Mouse (Mus musculus) neutrophil, adult 5-6 weeks (primary cell): ENCODE measurements around the gene Rnf214. TPM values are rescaled to one million over a fixed set of nuclear protein-coding genes. Genes with fewer than 3 reads are reported as not detected.
"Not testable (repeated sequence)": the region's sequence is repeated elsewhere in the genome, so short reads cannot be mapped to it uniquely, and the experiment has no call there.

Experiments used
- ATAC-seq: fragments of 151-379, 151-347 bp; 2 replicates; pipeline ENCODE4 v1.8.0; 2017; ENCODE audit warnings: mild to moderate bottlenecking, moderate TSS enrichment; ENCODE audit not compliant: insufficient number of reproducible peaks, poor library complexity, low FRiP score, severe bottlenecking; ENCODE audit errors: extremely low read depth
- total RNA-seq: library from RNA; stranded (forward); fragments of 200-1000 nt; gene quantifications from 2 replicates; pipeline ENCODE4 v1.2.3, GENCODE M21; 2017

Gene Rnf214
- total RNA-seq, 1 experiment from 2014 or later, result 48.1 TPM

DNA sequence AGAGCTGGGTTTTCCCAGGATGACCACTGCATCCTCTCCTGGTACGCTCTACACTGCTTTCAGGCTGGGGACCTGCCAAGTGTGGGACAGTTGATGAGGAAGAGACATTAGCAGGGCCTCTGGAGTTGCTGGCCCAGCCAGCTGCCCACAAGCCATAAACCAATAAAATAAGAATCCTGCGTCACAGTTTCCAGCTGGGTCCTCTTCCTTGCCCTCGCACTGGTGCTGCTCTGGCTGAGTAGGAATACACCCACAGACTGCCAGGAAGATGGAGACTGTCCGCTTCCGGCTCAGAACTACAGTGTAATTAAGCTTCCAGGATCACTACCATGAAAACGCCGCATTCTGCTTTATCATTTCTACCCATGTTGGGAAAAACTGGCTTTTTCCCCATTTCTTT lies 44.9 kb downstream of the Rnf214 start:
- no peak for ATAC-seq

DNA sequence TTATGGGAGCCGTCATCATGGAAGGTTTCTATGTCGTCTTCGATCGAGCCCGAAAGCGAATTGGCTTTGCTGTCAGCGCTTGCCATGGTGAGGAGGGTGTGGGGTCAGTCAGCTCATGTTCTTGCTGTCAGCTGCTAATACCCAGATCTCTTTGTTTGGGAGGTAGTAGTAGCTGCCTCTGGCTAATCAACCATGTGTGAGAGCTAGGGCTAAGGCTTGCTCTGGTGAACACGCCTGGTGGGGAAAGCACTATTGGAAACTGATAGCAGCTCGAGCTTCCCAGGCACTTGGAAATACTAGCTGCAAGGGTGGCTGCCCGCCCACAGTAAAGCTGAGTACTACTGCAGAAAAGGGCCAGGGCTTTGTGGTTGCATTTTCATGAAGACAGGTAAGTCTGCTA lies 47.3 kb downstream of the Rnf214 start:
- ATAC-seq, result no peak

DNA sequence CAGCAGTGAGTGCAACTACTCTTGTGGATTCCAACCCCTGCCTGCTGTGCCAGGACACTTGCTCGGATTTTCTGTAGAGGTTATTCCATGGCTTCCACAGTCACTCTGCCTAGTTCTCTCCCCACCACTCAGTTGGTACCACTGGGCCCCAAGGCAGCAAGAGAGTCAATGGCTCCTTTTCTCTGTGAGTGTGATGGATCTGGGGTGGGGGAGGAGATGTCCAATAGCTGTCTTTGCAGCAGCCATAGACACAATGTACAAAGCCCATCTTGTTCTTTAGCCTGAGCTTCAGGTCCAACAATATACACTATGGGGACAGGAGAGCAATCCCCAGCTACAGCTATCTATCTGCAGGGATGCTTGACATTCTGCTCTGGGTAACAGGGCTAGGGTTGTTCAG lies 52.6 kb downstream of the Rnf214 start:
- no peak for ATAC-seq

DNA sequence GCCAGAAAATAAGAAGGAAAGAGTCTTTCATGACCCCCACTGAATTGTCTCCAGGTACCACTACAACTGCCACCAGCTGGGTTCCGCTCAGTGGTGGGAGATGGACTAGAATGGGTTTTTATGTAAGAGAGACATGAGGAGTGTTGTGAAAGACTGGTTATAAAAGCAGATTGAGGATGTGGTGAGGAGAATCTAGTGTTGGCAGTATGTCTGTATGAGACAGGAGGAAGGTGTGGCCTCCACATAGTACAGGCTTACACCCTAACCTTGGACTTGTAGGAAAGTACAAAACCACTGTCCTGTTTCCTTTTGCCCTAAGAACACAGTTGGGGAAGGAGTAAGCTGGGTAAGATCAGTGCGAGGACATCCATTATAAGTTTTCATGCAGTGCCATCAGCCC lies 53.0 kb downstream of the Rnf214 start:
- 0 out of 2 replicates have a peak, but pooled peaks have one; percentile 33 for ATAC-seq

DNA sequence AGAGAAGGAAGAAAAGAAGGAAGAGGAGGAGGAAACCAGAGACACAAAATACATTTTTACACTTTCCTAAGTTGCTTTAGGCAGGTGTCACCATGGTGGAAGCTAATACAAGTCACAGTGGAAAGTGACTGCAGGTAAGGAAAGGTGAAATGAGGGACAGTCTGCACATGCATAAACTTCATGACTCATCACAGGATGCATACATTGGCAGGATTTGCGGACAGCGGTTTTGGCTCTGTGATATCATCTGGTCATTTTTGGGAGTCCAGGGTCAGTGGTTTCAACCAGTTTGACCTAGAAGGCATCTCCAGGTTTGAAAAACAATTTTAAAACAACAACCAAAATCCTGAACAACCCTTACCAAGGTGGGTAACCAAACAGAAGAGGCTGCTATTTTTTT lies 54.9 kb downstream of the Rnf214 start:
- no peak for ATAC-seq

DNA sequence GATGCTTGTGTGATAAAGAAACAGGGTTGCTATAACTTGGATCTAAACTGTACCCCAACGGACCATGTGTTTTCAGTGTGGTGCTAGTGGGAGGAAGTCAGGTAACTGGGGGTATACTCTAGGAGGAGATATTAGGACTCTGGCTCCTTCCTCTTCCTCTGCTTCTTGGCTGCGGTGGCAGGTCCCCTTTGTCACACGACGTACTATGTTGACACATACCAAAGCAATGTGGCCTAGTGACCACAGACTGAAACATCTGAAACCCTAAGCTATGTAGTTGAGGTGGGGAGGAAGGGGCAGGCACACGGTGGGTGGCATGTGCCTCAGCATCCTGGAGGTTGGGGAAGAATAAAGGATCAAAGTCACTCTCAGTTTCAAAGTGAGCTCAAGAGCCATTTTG lies 55.4 kb downstream of the Rnf214 start:
- peak; percentile 49 for ATAC-seq

DNA sequence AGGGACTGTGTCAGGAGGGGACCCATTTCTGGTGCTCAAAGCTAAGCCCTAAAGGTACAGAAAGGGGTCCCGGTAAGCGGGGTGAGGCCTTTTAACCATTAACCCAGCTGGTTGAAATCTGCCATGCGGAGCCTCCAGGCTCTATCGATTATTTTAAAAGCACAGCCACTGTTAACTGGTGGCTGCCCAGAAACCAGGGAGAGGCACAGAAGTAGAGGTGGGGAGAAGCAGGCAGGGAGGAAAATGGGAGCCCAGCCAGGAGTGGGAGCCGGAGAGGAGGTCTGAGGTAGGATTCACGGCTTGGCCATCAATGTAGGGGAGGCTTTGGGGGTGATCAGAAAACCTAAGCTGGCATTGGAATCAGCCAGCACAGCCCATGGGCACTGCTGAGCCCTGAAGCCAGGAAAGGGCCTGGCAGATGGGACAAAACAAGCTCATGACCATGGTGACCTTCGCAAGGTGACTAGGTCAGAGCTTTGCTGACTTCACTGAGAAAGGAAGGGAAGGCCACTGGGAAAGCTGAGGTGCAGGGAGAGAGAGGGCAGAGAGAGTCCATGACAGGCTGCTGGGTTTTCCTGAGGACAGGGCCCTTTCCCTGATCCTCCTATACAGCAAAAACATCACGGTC lies 56.1 kb downstream of the Rnf214 start:
- no peak for ATAC-seq

DNA sequence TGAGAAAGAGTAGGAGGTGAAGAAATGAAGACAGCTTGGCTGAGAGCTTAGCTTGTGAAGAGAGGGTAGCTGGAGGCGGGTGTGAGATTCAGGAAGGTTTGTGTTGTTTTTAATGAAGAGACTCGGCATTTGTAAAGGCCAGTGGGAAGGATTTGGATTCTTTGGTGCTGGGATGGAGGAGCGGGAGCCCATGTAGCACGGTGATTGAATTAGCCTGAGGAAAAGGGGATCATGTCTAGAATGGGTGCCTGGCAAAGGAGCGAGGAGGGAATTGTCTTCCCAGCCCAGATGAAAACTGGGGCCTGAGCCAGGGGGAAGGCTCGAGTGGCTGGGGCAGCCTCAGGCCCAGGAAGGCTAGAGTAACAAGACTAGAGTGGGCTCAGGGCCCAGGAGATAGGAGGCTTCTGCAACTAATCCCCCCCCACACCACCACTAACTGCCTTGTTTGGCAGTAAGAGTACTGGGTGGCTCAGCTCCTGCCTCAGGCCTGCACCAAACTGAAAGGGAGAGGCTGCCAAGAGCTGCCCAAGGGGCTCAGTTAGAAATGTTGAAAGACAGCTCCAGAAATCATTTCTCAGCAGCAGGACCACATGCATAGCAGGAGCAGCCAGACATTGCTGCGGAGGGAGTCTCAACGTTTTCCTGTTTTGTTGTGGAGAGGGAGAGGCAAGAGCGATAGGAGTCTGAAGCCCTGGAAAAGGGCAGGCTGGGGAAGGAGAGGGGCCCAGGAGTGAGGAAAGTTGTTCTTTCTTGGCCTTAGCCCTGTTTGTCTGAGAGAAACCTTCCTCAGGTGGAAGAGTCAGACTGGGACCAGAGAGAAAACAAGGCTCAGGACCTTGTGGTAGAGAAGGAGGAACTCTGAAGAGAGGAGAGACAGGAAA lies 56.9 kb downstream of the Rnf214 start:
- no peak for ATAC-seq

DNA sequence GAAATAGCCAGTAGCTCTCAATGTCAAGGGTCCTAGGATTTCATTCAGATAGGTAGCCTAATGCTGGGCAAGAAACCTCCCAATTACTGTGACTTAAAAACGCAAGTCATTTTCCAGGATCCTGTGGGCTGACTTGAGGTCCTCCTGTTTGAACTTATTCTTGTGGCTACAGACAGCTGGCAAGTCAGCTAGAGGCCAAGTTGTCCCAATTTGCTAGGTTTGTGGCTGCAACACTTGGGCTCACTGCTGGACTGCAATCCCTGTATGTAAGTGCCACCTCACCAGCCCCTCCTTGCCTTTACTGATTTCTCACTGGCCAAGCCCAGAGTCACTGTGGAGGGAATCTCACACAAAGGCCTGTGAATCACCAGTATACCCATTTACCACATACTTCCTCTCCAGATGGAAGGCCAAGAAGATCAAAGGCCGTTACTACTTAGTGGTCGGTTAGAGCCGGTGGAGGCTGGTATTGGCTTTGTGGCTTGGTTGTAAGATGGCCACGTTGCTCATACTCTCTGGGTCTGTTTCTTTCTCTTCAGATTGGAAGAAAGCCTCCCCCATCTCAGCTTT lies 59.7 kb downstream of the Rnf214 start:
- peak; percentile 33 for ATAC-seq

DNA sequence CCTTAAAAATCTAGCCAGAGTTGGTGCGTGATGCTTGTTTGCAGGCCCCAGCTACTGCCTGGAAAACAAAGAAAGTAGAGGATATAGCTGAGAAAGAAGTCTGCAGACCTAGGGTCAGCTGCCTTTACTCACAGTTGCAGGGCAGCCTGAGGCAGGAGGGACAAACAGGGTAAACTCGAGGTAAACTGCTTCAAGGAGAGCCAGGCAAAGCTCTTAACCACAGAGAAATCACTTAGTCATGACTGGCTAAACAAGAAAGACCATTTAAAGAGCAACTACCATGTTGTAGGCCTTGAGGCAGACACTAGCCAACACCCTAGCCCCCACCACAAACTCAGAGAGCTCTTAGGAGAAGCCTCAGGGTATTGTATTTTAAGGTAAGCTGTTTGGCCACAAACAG lies 60.5 kb downstream of the Rnf214 start:
- not testable (repeated sequence) for ATAC-seq

DNA sequence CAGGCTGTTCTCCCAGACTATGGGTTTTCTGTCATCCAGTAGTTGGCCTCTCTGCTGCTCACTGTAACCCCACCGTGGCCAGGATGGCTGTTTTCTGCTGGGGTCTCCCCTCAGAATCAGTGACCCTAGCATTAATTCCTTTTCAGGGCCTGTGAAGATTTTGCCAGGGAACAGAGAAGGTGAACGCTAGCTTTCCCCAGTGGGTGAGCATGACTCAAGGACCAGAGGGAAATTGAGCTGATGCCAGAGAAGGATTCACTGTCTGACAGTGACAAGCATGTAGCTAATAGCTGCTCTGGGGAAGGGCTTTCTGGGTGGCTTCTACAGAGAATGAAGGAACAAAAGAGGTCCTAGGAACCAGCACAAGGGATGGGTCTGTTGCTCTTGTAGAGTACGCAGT lies 61.2 kb downstream of the Rnf214 start:
- ATAC-seq, result no peak

DNA sequence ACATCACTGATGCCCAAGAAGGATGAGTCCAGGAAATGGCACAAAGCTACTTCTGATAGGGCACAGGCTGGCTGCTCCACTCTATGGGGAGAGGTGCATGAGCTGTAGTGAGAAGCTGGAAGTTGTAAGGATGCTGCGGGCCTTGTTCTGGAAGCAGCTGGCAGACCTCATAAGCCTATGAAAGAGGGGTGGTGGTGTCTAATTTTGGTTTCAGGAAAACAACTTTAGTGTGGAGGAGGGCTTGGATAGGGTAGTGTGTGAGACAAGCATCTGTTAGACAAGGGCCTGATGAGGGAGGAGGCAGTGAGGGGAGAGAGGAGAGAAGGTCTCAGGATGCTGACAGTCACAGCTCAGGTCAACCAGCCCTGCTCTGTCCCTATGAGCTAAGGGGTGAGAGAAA lies 62.9 kb downstream of the Rnf214 start:
- ATAC-seq, result no peak

DNA sequence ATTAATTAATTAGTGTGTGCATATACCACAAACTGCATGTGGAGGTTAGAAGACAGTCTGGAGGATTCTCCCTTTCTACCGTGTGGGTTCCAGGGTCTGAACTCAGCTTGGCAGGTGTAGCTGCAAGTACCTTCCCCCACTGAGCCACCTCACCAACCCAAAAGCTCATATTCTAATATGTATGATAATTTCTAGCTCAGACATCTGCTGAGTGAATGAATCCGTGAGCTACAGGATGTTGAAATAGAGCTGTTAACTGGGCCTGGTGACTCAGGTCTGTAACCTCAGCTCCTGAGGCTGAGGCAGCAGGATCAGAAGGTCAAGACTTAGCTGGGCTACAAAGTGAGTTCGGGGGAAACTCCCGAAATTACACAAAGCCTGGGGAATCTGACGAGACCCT lies 63.7 kb downstream of the Rnf214 start:
- no peak for ATAC-seq

DNA sequence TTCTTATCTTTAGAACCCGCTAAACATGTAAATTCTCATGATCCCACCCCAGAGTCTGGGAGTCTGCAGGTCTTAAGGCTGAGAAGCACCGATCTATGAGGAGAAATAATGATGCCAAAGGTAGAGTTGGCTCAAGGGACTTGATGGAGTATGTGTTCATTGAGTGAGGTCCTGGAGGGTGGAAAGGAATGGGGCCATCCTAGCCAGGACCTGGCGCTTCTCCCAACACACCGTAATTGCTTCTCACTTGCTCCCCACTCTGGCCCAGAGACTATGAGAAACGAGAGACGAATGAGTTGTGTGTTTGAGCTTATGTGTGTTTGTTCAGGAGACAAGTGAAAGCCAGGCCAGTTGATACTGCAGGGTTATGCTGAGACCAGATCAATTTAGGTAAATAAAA lies 65.3 kb downstream of the Rnf214 start:
- no peak for ATAC-seq

DNA sequence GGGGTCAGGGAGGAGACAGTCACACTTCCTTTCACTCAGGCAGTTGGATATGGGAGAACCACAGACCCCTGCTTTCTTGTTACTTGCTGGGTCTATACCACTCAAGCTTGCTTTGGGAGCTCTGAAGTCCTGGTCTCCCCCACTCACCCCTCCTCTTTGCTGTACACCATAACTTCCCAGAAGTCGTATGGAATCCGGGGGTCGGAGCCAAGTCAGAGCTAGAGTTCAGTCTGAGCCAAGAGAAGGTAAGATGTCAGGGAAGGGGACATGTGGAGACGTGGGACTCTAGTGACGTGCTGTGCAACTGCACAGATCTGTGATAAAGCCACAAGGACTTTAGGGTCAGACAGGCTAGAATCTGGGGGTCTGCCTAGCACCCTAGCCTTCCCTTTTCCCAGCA lies 66.4 kb downstream of the Rnf214 start:
- no peak for ATAC-seq

DNA sequence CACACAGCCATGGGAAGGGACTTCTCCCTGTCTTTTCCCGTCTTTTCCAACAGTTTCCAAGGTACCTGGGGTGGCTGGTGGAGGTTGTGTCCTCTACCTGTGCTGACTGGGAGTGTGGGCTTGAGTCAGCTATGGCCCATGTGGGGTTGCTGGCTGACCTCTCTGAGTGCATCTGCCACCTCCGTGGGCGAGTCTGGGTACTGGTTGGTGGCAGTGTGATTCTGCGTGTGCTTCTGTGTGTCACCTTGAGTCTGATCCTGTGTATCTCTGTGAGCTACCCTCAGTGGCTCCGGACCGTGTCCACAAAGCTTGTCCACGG lies 66.8 kb downstream of the Rnf214 start:
- ATAC-seq, result no peak

DNA sequence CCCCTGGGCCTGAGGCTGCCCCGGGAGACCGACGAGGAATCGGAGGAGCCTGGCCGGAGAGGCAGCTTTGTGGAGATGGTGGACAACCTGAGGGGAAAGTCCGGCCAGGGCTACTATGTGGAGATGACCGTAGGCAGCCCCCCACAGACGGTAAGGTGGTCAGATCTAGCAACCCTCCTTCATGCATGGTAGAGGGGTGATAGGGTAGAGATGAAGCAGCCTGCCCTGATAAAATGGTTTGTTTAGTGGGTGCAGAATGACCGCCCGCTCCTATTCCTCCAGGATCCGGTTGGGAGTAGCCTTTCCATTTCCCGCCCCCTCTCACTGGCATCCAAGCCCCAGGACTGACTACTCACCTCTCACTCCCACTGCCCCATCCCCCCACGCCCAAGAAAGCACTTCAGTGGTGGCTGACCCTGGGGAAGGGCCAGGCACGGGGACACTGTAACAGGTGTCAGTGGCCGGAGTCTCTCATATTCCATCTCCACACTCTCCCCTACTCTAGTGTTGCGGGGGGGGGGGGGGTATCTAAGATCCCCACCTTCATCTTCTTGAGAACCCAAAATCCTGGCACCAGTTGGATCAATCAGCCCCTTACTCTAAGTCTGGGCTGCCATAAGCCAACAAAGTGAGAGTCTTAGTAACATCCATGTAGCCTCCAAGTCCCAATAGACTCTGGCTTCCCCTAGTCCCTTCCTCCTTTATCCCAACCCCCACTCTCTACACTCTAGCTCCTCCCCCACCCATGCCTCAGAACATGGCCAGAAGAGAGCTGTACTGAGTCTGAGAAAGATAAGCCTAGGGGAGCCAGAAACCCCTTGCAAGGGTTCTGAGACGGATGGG lies 67.4 kb downstream of the Rnf214 start:
- no peak for ATAC-seq

DNA sequence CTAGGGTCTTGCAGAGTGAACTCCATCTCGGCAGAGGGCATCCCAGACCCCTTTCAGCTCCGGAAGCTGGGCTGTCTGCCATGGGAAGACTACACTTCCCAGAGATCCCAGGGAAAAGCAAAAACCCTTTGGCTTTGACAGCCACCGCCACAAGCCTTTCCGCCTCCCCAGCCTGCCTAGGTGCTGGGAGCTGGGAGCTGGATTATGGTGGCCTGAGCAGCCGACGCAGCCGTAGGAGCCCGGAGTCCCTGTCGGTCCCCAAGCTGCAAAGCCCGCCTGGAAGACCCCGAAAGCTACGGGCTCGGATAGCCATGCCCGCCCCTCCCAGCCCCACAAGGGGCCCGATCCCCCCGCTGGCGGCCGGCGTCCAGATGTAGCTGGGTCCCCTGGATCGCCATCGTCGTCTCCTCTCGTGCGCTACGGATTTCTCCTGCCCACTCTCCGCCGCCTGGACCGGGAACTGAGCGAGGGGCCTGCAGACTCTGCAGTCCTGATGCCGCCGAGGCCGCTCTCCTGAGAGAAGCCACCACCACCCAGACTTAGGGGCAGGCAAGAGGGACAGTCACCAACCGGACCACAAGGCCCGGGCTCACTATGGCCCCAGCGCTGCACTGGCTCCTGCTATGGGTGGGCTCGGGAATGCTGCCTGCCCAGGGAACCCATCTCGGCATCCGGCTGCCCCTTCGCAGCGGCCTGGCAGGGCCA lies 68.1 kb downstream of the Rnf214 start, which contains the start of gene Bace1:
Gene Bace1 (plus strand): TSS at position 147 of the 705 bp plus-strand sequence.
- no peak; the same call in 1 of the 2 replicates for ATAC-seq

DNA sequence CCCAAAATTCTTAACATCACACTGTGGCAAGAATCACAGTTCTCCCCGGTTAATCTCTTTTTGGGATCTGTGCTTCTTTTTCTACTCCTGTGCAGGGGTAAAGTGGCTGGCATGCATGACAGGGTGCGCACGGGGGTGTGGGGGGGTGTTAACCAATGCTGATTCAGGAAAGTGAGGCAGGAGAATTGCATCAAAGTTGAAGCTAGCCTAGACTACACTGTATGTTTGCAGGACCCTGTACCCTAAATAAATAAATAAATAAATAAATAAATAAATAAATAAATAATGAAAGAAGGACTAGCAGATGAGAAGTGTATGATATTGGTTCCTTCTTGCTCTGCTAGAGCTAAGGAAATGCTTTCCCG lies 68.7 kb downstream of the Rnf214 start:
- ATAC-seq, result no peak
